Mouse (Mus musculus): Measurements from ENCODE around the gene Sorl1.

Gene Sorl1

DNA sequence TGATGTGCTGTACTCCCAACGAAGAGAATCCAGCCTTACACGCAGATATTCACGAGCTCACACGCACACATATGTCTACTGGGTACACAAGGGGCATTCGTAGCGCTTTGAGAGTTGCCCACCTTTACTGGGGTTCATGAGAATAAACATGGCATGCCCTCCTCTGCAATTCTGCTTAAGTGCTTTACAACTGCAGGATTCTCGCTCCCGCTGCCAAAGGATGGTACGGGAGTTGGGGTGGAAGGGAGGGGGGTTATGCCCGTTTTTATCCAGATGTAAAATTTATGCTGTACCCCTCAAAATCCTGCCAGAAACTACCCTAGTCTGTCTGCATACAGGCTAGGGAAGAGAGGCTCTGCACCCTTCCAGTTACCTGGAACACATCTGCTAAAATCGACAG lies 893 bp downstream of the Sorl1 start:
- DNase-seq (ENCODE audit: extremely low spot score, low read depth, low spot score) = no peak

DNA sequence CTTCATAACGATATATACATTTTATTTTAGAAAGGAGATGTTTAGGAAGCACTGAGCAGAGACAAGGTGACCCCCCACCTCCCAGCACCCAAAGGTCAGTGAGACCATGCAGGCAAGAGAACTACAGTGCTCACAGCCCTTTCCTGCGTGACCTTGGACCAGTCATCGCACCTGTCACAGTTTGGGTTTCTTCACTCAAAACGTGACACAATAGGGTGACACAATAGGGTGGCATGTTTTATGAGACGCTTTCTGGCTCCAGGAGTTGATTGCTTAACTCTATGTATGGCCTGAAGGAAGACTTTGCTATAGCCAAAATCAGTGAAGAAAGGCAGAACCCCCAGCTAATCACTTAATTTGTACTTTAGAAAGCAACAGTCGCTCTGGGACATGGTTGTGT lies 1.7 kb downstream of the Sorl1 start:
- no peak for DNase-seq (ENCODE audit: extremely low spot score, low read depth, low spot score)

DNA sequence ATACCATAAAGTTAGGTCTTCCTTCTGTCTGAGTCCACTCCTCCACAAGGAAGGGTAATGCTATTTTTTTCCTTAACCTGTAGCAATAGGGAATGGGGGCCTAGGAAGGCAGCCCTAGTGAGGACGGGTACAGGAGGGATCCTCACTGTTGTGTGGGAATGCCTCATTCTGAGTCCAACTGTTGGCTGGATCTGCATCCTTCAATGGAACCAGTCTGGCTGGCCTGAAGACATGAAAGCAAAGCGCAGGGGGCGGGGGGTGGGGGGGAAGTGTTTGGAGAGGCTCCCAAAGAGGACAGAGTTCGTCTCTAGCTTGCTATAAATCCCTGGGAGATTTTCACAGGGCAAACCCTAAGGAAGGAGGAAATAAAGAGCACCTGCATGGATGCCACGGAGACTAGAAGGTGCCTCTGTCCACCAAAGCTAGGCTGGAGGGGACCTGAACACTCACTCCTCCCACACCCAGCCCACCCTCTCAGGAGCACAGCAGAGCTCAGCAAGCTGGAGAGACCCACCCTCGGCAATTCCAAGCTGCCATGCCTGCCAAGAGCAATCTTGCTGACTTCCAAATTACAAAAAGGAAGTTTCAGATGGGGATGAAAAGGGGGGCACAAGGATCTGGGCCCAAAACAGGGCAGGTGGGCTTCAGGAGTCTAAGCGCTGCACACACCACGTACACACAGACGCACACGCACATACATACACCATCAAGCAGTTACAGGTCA lies 2.3 kb downstream of the Sorl1 start:
- no peak for DNase-seq (ENCODE audit: extremely low spot score, low read depth, low spot score)

DNA sequence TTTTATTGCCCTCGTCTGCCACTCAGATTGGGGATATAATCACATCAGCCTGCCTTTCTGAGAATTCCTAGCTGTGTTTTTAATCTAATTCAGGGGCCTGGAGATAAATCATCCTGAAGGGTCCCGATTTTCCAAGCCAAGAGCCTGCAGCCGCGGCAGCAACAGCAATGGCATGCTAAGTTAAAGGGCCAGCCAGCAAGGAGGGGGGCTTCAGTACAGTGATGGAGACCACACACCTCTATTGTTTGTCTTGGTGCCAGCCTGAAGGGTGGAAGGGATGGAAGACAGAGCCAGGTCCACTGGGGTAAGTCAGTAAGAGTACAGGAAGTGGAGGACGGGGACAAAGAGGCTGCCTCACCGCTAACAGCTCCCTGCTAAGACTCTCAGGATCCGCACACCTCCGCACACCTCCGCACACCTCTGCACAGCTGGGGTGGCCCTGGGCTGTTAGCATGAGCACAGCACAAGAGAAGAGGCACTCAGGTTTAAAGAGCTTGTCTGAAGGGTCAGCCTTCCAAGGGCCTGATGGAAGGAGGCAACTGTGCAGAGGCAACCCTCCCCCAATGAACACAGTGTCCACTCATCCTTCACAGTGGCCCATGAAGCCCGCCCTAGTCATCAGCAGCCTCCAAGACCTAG lies 7.6 kb downstream of the Sorl1 start:
- no peak for DNase-seq (ENCODE audit: extremely low spot score, low read depth, low spot score)

DNA sequence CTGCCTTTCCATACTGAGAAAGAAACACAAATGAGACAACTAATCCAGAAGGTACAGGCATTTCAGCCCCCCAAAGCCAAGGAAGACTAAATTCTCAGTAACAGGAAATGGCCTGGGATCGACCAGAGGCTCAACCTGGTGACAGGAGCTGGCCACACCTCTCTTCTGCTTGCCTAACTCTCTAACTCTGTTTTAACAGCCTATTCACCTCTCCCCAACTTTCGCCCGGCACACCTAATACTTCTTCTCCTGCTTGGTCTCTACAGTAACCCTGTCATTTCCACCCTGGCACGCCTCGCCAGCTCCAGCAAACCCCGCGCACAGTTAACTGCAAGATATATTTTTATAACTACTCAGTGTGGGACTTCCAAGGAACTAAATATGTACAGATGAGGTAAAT lies 9.0 kb downstream of the Sorl1 start:
- DNase-seq (ENCODE audit: extremely low spot score, low read depth, low spot score) = no peak

DNA sequence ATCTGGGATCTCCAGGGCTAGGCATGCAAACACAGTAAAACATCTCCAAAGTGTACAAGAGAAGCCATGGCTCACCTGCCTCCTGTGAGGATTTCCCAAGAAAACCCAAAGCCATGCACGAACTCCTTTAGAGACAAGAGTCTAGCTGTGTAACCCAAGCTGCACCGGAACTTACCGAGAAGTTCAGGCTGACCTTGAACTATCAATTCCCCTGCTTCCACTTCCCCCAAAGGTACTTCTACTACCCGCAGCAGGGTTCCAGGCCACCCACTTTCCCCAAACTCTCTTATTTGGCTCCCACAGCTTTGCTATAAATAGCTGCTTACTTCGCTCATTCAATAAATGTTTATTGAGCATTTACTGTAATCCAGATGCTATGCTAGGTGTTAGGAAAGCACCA lies 10.8 kb downstream of the Sorl1 start:
- DNase-seq (ENCODE audit: extremely low spot score, low read depth, low spot score) = no peak

DNA sequence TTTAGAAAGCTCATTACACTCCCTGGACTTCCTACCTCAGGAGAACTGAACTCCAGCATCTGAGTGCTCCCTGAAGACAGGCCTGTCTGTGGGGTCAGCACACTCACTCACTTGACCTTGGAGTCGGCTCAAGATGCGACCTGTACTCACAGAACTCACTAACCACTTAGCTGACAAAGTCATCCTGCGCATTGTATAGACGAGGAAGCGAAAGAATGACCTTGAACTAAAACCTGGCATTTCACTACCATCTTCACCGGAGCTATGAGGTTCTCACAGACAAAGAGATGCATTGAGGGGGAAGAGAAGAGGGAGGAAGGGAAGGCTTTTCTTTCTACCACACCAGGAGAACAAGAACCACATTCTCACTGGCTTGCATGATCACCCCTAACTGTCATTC lies 11.4 kb downstream of the Sorl1 start:
- no peak for DNase-seq (ENCODE audit: extremely low spot score, low read depth, low spot score)

DNA sequence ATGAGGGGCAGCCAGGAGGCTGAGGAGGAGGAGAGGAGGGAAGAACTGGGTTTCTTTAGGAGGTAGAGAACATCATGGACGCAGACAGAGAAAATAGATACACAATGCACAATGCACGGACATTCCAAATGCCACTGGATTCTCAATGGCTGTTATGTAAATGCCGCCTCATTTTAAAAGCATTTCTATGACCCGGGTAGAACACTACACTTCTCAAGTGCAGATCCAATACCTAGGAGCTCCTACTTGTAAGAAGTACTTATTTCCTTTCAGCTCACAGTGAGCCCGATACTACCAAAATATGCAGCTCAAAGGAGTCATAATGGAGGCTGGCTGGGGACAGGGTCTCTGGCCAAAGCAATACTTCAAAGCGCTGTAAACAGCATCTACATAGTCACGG lies 12.8 kb downstream of the Sorl1 start:
- DNase-seq (ENCODE audit: extremely low spot score, low read depth, low spot score) = no peak

DNA sequence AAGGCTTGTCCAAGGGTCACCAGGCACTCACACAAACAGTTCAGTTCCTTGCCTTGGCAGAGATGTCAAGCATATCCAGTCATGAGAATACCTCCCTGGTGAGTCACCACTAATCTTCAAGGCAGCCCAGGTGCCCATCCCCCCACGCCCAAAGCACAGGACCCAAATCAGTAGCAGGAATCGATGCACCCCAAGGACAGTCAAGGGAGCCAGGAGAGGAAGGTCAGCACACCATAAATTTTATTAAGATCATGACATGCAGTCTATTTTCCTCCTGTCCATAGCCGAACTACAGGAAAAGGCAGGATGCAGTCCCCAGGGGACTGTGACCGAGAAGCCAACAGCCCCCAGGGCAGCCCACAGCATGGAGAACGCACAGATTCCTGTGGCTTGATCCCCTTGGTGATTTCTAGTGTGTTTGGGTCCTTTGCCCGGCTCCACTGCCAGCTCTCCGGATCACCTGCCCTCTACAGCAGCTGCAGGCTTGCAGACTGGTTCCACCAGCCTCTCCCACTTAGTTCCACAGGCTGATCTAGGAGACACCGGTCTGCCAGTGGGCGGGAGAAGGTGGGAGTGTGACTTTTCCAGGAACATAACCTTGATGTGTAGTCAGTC lies 14.2 kb downstream of the Sorl1 start:
- DNase-seq (ENCODE audit: extremely low spot score, low read depth, low spot score) = no peak

DNA sequence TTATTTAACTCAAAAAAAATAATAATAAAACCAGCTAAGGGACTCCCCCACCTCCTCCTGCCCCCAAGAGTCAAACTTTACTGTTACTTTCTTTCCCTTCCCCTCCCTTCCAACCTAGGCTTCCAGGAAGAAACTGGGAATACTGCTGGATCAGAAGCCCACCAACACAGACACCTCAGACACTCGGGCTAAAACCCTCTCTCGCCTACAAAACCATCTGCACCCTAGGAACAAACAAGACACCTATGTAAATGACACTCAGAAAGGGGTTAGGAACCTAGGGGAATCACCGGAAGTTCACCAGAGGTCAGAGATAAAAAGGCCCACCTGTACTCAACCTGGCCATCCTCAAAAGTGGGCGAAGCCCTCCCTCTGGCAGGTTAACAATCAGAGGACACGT lies 15.0 kb downstream of the Sorl1 start:
- no peak for DNase-seq (ENCODE audit: extremely low spot score, low read depth, low spot score)

DNA sequence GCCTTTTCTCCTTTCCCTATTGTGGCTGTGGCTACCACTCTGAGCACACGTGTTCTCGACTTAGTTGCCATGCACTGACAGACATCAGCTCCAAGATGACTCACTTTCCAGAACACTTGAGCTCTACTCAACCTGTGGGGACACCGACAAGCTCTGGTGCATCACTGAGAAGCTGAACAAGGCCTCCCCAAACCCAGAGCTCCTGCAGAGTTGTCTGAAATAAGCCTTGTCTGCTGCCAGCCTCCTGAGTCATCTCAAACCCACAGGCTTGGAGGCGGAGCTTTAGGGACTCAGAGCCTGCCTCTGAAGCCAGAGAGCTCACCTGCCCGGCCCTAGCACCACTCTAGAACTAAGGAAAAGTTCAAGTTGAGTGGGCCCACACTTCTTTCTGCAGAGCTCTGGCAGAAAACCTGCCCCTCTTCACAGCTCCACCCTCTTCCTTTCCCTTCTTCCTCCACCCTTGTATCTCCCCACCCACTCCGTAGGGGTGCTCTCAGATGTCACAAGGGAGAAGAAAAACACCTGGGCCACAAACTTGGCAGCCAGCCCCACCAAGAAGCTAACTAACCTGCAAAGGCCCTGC lies 15.6 kb downstream of the Sorl1 start:
- no peak for DNase-seq (ENCODE audit: extremely low spot score, low read depth, low spot score)

DNA sequence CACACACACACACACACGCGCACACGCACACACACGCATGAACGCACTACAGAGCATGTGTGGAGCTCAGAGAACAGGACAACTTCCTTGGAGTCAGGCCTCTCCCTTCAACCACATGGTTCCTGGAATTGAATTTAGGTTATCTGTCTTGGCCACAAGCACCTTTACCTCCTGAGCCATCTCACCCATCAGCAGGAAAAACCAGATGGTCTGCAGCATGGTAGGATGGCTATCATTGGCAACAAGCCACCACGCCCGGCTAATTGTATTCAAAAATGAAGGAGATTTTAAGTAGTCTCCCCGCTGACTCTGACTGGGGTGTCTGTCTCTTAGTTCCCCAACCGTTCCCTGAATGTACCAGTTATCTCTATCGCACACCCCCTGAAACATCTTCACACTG lies 17.0 kb downstream of the Sorl1 start:
- no peak for DNase-seq (ENCODE audit: extremely low spot score, low read depth, low spot score)

DNA sequence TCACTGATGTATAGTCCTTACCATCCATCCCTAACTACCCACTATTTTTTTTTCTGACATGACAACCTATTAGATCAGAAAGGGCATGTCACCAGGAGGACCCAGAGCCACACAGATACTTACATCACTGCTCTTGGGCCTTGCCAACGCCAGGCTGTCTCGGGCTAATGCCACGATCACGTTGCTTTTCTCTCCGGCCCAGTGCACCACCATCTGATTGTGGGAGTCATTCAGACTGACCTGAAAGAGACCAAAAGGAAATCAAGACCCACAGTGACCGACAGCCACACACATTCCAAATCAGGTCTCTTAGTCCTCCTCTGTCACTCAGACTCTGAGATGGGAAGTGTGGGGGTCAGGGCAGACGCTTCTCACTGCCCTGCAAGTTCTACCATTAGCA lies 17.8 kb downstream of the Sorl1 start:
- DNase-seq (ENCODE audit: extremely low spot score, low read depth, low spot score) = no peak

DNA sequence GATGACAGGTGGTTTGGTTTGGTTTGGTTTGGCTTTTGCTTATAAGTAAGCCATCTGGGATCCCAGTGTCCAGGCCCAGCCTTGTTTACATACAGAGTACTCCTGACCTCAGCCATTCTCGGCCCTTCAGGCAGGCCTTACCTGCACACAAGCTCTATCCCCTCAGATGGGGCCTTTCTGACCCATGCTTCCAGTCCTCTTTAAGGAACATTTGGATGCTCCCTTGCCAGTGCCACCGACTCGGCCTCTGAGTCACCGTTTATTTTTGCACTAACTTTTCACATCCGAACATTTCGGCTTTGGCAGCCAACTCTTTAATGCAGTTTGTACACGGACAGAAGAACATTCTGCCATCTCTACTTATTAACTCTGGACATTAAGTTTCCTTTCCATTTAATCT lies 20.6 kb downstream of the Sorl1 start:
- no peak for DNase-seq (ENCODE audit: extremely low spot score, low read depth, low spot score)

DNA sequence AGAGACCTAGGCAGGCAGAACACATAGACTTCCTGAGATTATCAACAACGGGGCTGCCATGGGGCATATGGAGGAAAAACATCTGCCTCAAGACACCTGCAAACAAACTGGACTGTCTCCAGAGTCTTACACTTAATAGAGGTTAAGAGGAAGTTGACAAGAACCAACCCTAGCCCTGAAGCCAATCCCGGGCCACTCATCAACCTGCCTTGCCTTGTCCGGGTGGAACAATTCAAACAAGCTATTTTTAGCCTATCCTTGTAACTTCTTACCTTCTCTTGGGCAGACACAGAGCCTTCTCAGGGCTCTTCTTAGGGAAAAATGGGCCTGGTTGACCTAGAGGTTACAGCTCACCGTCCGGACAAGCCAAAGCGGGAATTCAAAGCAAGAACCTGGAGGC lies 22.1 kb downstream of the Sorl1 start:
- no peak for DNase-seq (ENCODE audit: extremely low spot score, low read depth, low spot score)

DNA sequence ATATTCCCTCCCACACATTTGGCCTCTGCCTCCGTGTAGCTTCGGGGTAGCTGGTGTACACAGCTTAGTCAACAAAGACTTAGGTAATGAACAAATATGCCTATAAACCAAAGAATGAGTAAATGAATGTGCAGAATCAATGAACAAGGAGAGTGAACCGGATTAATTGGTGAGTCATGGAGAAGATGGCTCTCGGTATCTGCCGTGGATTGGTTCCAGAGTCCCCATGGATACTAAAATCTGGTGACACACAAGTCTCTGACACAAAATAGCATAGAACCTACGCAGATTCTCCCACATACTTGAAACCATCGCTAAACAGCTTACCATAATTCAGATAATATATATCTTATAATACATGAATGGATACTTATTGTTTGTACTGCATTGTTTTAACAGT lies 22.8 kb downstream of the Sorl1 start:
- no peak for DNase-seq (ENCODE audit: extremely low spot score, low read depth, low spot score)

DNA sequence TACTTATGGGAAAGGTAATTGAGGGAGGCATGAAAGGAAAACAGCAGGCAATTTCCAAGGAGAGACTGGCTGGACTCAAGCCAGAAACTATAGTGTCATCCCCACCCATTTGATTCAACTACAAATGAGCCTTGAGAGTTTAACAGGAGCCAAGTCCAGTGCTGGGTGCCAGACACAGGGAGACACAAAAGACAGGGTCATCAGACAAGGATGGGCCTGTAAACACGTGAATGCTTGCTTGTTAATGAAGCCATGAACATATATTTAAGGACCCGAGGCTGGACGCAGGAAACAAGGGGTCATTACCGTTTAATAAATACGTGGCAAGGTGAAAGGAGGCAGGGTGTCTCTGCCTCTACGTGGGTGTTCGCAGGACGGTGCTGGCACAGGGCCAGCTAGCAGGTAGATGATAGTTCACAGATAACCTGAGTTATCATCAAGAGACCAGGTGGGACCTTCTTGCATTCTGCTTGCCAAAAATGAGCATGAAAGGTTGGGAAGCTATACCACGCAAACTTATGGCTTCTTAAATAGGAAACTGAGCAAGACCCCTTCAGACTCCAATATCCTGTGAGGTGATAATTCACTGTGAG lies 23.4 kb downstream of the Sorl1 start:
- no peak for DNase-seq (ENCODE audit: extremely low spot score, low read depth, low spot score)

DNA sequence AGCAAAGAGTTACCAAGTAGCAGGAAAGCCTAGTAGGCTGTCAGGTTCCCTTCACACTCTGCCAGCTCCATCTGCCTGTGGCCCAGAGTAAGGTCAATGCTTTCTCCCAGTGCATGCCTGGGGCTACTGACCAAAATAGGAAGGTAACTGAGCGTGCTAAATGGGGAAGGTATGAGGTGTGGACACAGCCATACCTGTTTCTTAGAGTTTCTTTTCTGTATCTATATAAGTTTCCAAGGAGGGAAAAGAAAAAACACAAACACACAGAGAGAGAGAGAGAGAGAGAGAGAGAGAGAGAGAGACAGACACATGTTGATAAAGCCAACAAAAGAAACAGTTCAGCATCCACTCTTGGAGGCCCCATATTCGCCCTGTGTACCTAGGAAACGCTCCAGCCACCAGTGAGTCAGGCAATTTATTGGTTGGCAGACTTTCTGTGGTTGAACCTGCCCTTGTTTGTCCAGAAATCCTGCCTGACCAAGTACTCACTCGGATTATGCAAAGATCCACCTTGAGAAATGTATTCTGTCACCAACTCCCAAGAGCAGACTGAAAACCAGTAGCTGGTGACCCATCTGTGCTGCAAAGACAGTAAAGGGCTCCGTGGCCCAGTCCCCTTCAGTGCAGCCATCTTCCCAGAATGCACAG lies 25.5 kb downstream of the Sorl1 start:
- no peak for DNase-seq (ENCODE audit: extremely low spot score, low read depth, low spot score)

DNA sequence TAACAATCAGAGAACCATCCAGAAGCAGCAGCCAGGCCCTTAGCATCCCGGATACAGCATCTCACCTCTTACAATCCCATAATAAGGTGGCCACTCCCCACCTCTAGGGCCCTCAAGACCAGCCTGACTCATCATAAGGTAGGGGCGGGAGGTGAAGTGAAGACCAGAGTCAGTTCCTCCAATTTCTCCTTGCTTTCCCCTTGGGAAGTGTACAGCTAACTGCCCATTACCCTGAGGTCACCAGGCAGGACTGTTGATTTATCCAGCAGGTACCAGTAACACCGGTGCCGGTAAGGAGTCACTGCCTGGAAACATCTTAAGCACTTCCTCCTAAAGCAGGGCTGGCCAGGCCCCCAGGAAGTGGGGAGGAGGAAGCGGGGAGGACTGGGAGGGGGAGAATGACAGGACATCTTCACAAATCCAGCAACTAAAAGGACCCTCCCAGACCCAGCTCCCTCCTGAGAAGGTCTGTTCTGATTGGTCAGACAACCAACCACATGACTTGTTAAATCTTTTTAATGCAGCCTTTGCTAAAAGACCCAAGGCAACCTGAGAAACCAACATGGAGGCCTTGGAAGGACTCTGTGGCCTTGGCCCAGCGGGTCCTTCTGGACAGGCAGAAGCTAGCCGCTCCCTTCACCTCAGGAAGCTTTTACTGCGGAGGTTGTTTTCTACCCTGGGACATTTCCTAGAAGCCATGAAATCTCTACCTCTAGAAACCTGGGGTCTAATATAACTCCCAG lies 26.2 kb downstream of the Sorl1 start:
- no peak for DNase-seq (ENCODE audit: extremely low spot score, low read depth, low spot score)

DNA sequence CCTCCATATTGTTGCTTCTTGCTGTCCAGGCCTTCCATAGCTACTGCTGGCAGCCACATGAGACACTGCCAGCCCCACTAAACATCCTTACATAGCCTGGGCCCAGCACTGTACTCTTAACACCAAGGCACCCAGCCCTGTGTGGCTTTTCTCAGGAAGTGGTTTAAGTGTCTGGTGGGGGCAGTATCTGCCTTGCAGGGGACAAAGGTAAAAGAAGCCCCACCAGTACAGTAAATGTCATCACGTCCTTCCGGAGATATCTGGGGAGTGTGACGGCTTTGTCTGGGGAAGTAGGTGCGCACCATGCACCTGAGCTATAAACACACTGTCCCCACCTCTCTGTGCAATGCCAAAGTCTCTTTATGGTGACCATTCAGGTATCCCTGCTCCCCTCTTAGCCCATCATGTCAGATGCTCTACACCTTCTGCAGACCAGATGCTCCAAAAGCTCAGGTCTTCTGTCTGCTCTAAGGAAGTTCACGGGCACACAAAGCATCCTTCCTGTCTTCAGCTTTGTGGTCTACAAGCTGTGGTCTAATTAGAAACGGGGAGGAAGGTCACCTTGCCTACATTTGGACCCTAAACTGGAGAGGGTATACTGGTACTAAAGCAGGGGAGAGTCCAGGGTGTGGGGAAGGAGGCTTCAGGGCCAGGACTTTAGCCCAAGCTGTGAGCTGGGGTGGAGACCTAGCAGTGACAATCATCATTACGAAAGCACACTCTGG lies 26.9 kb downstream of the Sorl1 start:
- DNase-seq (ENCODE audit: extremely low spot score, low read depth, low spot score) = no peak

All from hindlimb bud, embryonic 11.5 days (tissue).